Mouse (Mus musculus) megakaryocyte, adult 5-6 weeks (primary cell): ENCODE measurements around the gene Gm26938. TPM values are rescaled to one million over a fixed set of nuclear protein-coding genes. Genes with fewer than 3 reads are reported as not detected.

Experiments
- ATAC-seq: 2 replicates; pipeline ENCODE4 v1.8.0; 2016; ENCODE audit warnings: mild to moderate bottlenecking, inconsistent platforms; ENCODE audit not compliant: poor library complexity, severe bottlenecking
- total RNA-seq, 2 experiments: library from RNA; stranded (forward) in 1 of 2; stranded (reverse) in 1 of 2; fragments of 153-499, 151-499 nt in 1 of 2; fragments of 221-1000, 200-1000 nt in 1 of 2; gene quantifications; 2 replicates each; pipeline versions ENCODE4 v1.2.3 to v1.2.4; 2015 to 2017

Gene Gm26938
- total RNA-seq, 2 experiments from 2014 or later, result 0.18 TPM; not detected in 1

DNA sequence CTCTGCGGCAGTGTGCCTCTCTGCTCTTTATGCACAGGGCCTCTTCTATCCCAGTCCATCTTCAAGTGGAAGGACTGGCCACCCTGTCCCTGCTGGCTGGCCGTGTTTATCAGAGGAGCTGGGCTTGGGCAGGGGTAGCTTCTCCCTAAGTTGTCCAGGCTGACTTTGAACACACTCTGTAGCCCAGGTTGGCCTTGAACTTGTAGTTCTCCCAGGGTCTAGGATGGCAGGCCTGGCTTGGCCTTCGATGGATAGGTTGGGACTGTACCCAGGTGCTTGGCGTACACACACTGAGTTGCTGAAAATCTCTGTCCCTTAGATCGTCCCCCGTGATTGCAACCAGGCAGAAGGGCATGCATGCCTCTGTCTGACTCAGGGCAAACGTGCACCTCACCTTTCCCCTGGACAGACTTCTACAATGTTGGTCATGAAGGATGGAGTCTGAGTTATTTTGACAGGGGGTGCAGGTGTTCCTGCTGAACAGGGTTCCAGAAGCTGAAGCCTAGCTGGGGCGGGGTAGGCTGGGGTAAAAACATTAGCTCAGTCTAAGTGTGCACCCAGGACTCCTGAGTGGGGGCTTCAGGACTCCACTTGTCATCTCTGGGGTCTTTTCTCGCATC lies 30.1 kb downstream of the Gm26938 start:
- ATAC-seq, result no peak

- ATAC-seq, result peak; percentile 53
These were observed 31.3 kb downstream of the Gm26938 start for GRCm38 (mm10) chr5:139794938-139795337.

GRCm38 (mm10) chr5:139794137-139794536 lies 32.1 kb downstream of the Gm26938 start:
- no peak for ATAC-seq

- ATAC-seq, result peak; percentile 11
These were observed 32.7 kb downstream of the Gm26938 start for GRCm38 (mm10) chr5:139793338-139794089.

DNA sequence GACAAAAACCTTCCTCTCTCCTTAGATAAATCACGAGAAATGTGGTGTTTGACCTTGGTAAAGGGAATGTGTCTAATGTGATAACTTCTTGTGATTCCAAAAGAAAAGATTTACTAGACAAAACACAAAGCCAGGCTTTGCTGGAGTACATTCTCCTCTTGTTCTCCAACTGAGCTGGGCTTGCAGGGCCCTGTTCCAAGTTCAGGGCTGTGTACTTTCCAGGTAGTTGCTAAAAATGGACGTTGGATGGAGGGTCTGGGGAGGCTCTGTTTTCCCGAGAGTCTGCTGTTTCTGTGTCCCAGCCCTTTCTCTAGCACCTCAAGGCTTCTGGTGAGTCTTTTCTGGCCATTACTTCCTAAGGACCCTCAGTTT lies 33.3 kb downstream of the Gm26938 start:
- no peak for ATAC-seq

DNA sequence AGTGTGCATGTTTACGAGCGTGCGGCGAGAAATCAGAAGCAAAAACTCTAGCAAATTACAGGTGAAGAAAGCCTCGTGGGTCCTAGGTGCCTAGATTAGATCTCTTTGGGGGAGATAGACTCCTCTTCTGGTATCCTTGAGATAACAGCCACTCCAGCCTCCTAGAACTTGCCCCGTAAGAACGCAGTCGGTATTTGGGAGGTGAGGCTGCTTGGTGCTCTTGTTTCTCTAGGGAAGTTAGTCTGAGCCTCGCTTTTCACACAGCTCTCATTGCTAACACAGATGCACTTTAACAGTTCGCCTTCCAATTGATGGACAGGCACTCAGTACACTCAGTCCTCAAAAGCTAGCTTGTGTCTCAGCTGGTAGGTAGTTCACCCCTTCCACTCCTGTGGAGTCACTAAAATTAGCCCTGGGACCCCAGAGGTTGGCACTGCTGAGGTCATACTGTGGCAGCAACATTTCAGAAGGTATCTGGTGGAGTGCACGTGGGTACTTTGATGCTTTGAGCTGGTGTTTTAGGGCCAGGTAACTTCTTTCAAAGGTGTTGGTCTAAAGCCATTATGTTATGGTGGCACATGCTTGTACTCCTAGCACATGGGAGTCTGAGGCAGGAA lies 33.9 kb downstream of the Gm26938 start:
- ATAC-seq, result no peak

- peak; percentile 69 for ATAC-seq
These were observed 34.7 kb downstream of the Gm26938 start, which contains the start of gene Mafk for GRCm38 (mm10) chr5:139791227-139792158. TSS of gene Mafk (plus strand) at chr5:139791513.

DNA sequence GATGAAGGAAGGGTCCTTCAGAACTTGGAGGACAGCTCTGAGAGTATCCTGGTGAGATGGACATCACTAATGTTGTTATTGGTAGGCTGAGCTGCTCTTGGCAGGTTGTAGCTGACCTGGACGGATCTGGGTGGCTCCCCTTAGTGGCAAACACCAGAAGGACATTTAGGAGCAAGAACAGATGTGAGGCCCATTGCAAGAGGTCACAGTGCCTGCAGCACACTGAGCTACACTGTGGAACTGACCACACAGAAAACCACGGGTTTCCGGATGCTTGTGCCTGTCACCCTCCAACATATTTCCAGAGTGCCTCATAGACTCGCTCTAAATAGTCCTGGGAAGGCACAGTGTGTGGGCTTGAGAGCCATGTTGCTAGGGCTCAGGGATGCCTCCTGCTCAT lies 36.7 kb downstream of the Gm26938 start:
- no peak for ATAC-seq

DNA sequence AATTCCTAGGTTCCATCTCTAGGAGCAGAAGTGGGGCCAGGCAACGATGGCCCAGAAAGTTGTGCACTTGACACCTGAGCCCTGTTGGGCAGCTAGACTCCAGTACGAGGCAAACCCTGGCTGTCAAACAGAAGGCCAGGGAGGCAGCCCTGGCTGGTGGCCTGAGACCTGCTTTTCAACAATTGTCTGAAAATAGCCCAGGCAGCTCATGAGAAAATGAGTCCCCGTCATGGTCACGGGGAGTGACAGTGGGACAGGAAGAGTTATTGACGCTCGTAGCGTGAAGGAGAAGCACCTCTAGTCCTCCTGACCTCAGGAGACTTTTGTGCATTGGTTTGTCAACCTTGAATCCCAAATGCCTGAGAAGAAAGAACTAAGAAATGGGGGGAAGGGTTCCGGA lies 44.8 kb downstream of the Gm26938 start:
- no peak for ATAC-seq

DNA sequence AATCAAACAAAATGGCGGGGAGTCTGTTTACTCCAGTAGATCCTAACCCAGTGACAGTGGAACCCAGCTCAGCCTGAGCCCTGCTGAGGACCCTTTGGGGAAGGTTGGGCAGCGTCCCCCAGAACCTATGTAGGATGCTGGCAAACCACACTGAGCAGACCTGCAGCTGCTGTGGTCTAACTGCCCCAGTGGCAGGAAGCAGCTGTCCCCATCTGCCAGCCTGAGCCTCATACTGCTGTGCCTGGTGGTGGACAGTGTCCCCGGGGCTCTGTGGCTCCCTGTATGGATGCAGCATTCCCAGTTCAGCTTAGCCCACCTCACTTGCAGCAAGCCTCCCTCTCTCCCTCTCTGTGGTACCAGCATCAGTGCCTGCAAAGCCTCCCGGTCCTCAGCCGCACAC lies 49.2 kb downstream of the Gm26938 start:
- no peak for ATAC-seq

DNA sequence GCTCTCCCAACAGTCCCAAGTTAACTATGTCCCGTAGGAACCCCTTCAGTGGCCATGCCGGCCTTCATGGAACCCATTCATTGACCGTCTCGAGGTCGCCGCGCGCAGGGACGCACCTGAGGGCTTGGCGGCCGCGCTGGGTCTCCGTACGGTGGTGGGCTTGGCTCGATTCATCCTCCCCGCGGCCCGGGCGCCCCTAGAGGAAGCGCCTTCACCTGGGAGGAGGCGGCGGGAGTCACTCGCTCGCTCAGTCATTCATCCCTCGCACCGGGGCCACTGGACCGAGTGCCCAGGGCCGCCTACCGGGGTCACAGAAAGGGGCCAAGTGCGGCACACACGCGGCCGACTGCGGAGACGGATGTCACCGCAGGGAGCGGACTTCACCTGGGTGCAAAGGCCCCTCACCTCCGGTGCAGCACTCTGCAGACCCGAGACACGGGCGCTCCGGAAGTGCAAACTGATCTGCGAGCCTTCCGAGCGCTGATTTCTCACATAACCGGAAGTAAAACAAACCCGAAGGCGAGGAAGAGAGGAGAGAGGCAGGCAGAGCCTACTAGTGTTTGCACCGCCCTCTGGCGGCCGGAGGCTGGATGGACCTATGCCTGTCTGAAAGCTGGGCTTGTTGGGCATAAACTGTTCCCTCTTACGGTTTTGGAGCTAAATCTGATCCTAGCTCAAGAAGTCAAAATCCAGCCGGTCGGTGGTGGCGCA lies 50.8 kb downstream of the Gm26938 start, which contains the start of gene Ints1:
Gene Ints1, minus strand, starts transcription at position 459 of the 711 bp plus-strand sequence.
- ATAC-seq, result peak; percentile 98

DNA sequence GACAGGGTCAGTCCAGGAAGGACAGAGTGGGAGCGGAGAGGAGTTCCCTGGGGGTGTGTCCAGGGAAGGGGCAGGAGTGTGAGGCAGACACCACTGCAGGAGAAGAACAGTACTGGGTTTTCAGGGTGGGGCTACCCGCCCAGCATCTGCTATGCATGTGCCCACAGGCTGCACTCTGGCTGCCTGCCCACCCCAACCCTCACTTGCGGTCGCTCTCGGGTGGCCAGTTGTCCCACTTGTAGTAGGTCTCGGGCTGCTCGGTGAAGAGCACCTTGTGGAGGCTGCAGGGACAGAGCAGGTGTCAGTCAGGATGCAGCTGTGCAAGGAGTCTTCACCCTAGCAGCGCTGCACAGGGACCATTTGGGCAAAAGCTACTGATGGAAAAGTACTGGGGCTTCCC lies 58.0 kb downstream of the Gm26938 start:
- ATAC-seq, result no peak

- 0 out of 2 replicates have a peak, but pooled peaks have one; percentile 34 for ATAC-seq
These were observed 61.9 kb downstream of the Gm26938 start for GRCm38 (mm10) chr5:139764296-139764695.

DNA sequence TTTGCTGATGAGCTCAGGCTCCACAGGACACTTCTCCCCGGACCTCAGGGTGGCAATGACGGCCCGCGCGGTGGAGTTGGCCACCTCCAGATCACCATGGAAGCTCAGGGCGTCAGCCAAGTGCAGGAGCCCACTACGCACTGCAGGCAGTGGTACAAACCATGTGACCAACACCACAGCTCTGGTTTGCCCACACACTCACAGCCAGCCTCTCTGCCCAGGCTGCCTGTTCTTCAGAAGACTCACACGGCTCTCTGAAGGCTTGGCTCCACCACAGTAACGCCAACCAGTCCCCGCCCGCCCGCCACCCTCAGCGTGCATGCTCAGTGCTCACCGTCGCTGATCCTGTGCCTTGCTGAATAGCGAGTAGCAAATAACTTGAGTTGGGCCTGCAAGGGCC lies 68.1 kb downstream of the Gm26938 start:
- no peak for ATAC-seq

Other genes with a start within 250 kb of the Gm26938 start
- gene Micall2, start 90.1 kb downstream of the Gm26938 start, total RNA-seq (2015), result 5.4 and 7.0 TPM in 2 replicates
- gene Micall2, start 90.1 kb downstream of the Gm26938 start, total RNA-seq (2017), result 1.8 and 2.9 TPM in 2 replicates
- 25.5 and 41.7 TPM in 2 replicates for gene Ints1, start 50.7 kb downstream of the Gm26938 start, total RNA-seq (2015)
- 15.9 and 31.2 TPM in 2 replicates for gene Ints1, start 50.7 kb downstream of the Gm26938 start, total RNA-seq (2017)
- 9.7 and 10.1 TPM in 2 replicates for gene Mafk, start 34.9 kb downstream of the Gm26938 start, total RNA-seq (2015)
- gene Mafk, start 34.9 kb downstream of the Gm26938 start, total RNA-seq (2017), result 18.2 and 20.9 TPM in 2 replicates
- gene Tmem184a, start 6.5 kb downstream of the Gm26938 start, total RNA-seq (2015), result not detected in 2 replicates
- not detected in 2 replicates for gene Tmem184a, start 6.5 kb downstream of the Gm26938 start, total RNA-seq (2017)
- 17.6 and 18.3 TPM in 2 replicates for gene Psmg3, start 478 bp upstream of the Gm26938 start, total RNA-seq (2015)
- gene Psmg3, start 478 bp upstream of the Gm26938 start, total RNA-seq (2017), result 15.2 and 15.6 TPM in 2 replicates
- gene Elfn1, start 81.5 kb upstream of the Gm26938 start, total RNA-seq (2015), result not detected in 2 replicates
- not detected in 2 replicates for gene Elfn1, start 81.5 kb upstream of the Gm26938 start, total RNA-seq (2017)